Mouse (Mus musculus) heart, adult 2 months (tissue): ENCODE measurements around the gene Ankrd60. TPM values are rescaled to one million over a fixed set of nuclear protein-coding genes. Genes with fewer than 3 reads are reported as not detected.
A peak's percentile ranks its signal among the peaks of the same experiment; 100 is the strongest.

ENCODE experiments used
- DNase-seq, 2 experiments: peaks; one replicate each; pipeline ENCODE4 v3.0.0; 2021
- H3K27ac ChIP-seq: fragments of 200-600 bp; 2 replicates; pipeline ENCODE4 v1.8.1; 2022
- H3K27me3 ChIP-seq: fragments of 200-500 bp; 2 replicates; pipeline ENCODE4 v1.6.1; 2012; ENCODE audit warnings: mild to moderate bottlenecking, low read length, inconsistent platforms, mixed read lengths; ENCODE audit not compliant: control insufficient read depth, insufficient read depth
- H3K36me3 ChIP-seq: fragments of 200-500 bp; 2 replicates; pipeline ENCODE4 v1.6.1; 2012; ENCODE audit warnings: low read length, inconsistent platforms; ENCODE audit not compliant: control insufficient read depth, insufficient read depth
- H3K4me1 ChIP-seq: fragments of 200-500 bp; 2 replicates; pipeline ENCODE4 v1.6.1; 2011; ENCODE audit warnings: low read length; ENCODE audit not compliant: control insufficient read depth, insufficient read depth
- H3K4me3 ChIP-seq: fragments of 200-600 bp; 2 replicates; pipeline ENCODE4 v1.8.1; 2022
- H3K79me2 ChIP-seq: fragments of 200-500 bp; replicated peaks from 2 replicates; pipeline ENCODE4 v1.6.1; 2012; ENCODE audit warnings: mild to moderate bottlenecking, inconsistent platforms, low read length, moderate library complexity, mixed read lengths; ENCODE audit not compliant: control insufficient read depth, insufficient read depth
- H3K9ac ChIP-seq: fragments of 200-500 bp; 2 replicates; pipeline ENCODE4 v1.6.1; 2012; ENCODE audit warnings: low read depth, mild to moderate bottlenecking, control low read depth, inconsistent platforms, low read length, mixed read lengths
- CTCF ChIP-seq: fragments of 200-600 bp; IDR thresholded peaks from 2 replicates; pipeline ENCODE4 v1.8.1; 2022; ENCODE audit warnings: antibody characterized with exemption, mild to moderate bottlenecking, moderate library complexity
- EP300 ChIP-seq: fragments of 200-500 bp; IDR thresholded peaks from 2 replicates; pipeline ENCODE4 v1.6.1; 2011; ENCODE audit warnings: low read depth, low read length, control low read depth; ENCODE audit not compliant: insufficient read depth
- POLR2A ChIP-seq: fragments of 200-500 bp; IDR thresholded peaks from 2 replicates; pipeline ENCODE4 v1.6.1; 2011; ENCODE audit warnings: mild to moderate bottlenecking, low read depth, low read length, control low read depth; ENCODE audit not compliant: insufficient read depth
- WGBS: fragments of 180-500 bp; shearing (Covaris S2); methylation state at CpG from one replicate; pipeline ENCODE4 v1.1.7; 2018; 5-methylcytosine and 5-hydroxymethylcytosine counted together
- intact Hi-C: fragments of 180-260 bp; cut with DNase I; formaldehyde crosslinking; loops from one replicate; pipeline ENCODE4 v1.15.1; 2025
- polyA plus RNA-seq: library from polyadenylated mRNA; depleted of rRNA; stranded (reverse); fragments of >200 nt; gene quantifications from 2 replicates; pipeline ENCODE4 v1.2.3, GENCODE M21; 2012
- total RNA-seq, 2 experiments: library from RNA; stranded (reverse); gene quantifications; 2 replicates each; pipeline ENCODE4 v1.2.3; 2021

Gene Ankrd60
- total and polyA plus RNA-seq, 3 experiments = not detected

DNA sequence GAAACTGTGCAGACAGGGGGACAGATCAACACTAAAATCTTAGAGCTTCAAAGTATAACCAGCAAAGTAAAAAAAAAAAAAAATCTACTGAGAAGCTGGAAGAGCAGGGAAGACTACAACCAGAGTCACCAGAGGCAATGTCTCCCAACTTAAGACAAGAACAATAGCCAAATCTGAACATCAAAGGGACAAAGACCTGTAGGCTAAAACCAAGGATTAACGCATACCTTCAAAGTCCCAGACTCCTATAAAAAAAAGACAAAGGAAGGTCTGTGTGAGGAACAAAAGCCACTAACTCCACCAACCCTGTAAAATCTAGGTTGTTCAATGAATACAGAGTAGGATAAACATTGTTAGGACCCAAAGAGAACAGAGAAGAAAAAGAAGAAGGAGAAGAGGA, 23.7 kb upstream of the Ankrd60 start:
- H3K4me1 ChIP-seq = no peaks in the 10 kb centered on the region
- H3K79me2 ChIP-seq = no peaks in the 10 kb centered on the region
- TF ChIP-seq CTCF (no peak), POLR2A (no peak)
- H3K9ac ChIP-seq = no peak overlapping the region
- H3K27ac ChIP-seq = no peak overlapping the region
- H3K36me3 ChIP-seq = no peaks in the 10 kb centered on the region
- DNase-seq = no peak
- intact Hi-C loops = no loop called here
- H3K27me3 ChIP-seq = no peaks in the 10 kb centered on the region
- WGBS = 100% methylated on average over 1 of the region's 1 CpGs
- no peak overlapping the region for H3K4me3 ChIP-seq

DNA sequence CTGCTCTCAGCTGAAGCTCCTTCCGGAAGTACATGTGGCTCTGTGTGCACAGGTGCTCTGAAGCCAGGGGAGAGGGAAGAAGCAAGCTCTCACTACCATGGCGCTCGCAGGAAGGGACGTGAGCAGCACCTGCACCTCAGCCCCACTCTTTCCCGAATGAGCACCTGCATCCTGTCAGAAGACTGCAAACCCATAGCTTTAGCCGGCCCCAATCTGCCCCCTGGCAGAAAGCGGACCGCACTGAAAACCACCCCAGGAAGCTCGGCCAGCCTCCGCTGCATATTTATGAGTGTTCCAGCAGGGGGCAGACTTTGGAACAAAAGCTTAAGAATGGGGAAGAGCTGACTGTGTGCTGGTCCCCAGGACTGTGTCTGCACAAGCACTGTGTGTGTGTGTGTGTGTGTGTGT, 17.2 kb upstream of the Ankrd60 start:
- H3K27ac ChIP-seq = no peak overlapping the region
- H3K4me3 ChIP-seq = no peak overlapping the region
- no peaks in the 10 kb centered on the region for H3K36me3 ChIP-seq
- intact Hi-C loops = no loop called here
- H3K9ac ChIP-seq = no peak overlapping the region
- 71% methylated on average over 10 of the region's 10 CpGs for WGBS
- H3K27me3 ChIP-seq = no peaks in the 10 kb centered on the region
- TF ChIP-seq POLR2A = no peak
- TF ChIP-seq CTCF = peak; percentile 53
- TF ChIP-seq EP300 = no peak
- H3K79me2 ChIP-seq = no peaks in the 10 kb centered on the region
- no peak for DNase-seq
- no peaks in the 10 kb centered on the region for H3K4me1 ChIP-seq

GRCm38 (mm10) chr2:173594313-173595063, 16.3 kb upstream of the Ankrd60 start:
- Histone ChIP-seq H3K79me2 (no peaks in the 10 kb centered on the region), H3K4me1 (no peaks in the 10 kb centered on the region), H3K36me3 (no peaks in the 10 kb centered on the region), H3K4me3 (no peak overlapping the region), H3K9ac (no peak overlapping the region), H3K27ac (no peak overlapping the region), H3K27me3 (no peaks in the 10 kb centered on the region)
- DNase-seq = no peak
- WGBS = 75% methylated on average over 11 of the region's 11 CpGs
- TF ChIP-seq CTCF (no peak), POLR2A (no peak), EP300 (no peak)
- intact Hi-C loops = no loop called here

- DNase-seq = no peak
- Histone ChIP-seq H3K9ac (no peak overlapping the region), H3K36me3 (no peaks in the 10 kb centered on the region), H3K79me2 (no peaks in the 10 kb centered on the region), H3K27me3 (no peaks in the 10 kb centered on the region), H3K4me3 (no peak overlapping the region), H3K27ac (no peak overlapping the region), H3K4me1 (no peaks in the 10 kb centered on the region)
- TF ChIP-seq EP300 (no peak), CTCF (no peak), POLR2A (no peak)
- WGBS = 92% methylated on average over 4 of the region's 4 CpGs
- intact Hi-C loops = no loop called here
Observed at GRCm38 (mm10) chr2:173593841-173594240, 15.7 kb upstream of the Ankrd60 start.

DNA sequence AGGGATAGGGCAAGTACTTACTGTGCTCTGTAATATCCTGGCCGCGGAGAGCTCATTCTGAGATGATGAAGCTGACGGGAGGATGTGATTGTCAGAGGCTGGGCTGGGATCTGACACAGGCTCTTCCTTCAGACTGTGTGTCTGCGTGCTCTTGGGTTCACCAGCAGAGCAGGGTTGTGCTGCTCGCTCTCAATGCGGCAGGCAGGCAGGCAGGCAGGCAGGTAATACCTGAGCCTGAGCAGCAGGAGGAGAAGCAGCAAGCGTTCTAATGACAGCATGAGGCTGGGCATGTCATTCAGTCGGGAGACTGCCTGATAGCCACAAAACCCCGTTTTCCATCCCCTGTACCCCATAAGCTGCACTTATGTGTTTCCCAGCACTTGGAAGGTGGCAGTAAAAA, 14.6 kb upstream of the Ankrd60 start:
- Histone ChIP-seq H3K4me1 (no peaks in the 10 kb centered on the region), H3K9ac (no peak overlapping the region), H3K27ac (no peak overlapping the region), H3K79me2 (no peaks in the 10 kb centered on the region), H3K27me3 (no peaks in the 10 kb centered on the region), H3K4me3 (no peak overlapping the region), H3K36me3 (no peaks in the 10 kb centered on the region)
- intact Hi-C loops = no loop called here
- WGBS = 89% methylated on average over 9 of the region's 9 CpGs
- no peak for TF ChIP-seq EP300
- TF ChIP-seq POLR2A = no peak
- TF ChIP-seq CTCF = no peak
- no peak for DNase-seq

DNA sequence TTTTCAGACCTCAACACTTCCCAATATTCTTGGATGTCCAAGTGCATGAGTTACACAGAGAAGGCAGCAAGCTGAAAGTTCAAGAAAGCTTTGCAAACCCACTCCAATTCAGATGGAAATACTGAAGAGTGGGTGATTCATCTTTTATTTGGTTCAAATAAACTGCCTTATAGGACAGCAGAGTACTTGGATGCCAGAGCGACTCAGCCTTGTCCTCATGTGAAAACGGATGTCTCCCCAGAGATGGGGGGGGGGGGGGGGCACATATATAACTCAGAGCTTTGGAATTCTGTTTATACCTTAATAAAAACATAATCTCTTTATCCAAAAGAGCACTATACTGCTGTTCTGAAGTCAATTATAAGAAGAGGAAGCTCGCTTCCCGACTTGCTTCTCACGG, 9.2 kb upstream of the Ankrd60 start:
- Histone ChIP-seq H3K79me2 (no peaks in the 10 kb centered on the region), H3K36me3 (no peaks in the 10 kb centered on the region), H3K4me1 (no peaks in the 10 kb centered on the region; the same call in 1 of the 2 replicates), H3K27me3 (no peaks in the 10 kb centered on the region; the same call in 1 of the 2 replicates), H3K27ac (no peak overlapping the region), H3K4me3 (no peak overlapping the region), H3K9ac (no peak overlapping the region)
- intact Hi-C loops = loop anchor here (5.0 kb wide), 3 partner anchors 515 to 1315 kb away; partner anchors contain the start of gene Gnas
- WGBS = 82% methylated on average over 5 of the region's 5 CpGs
- TF ChIP-seq POLR2A = no peak
- TF ChIP-seq EP300 = no peak
- TF ChIP-seq CTCF = no peak
- no peak for DNase-seq
